Mouse (Mus musculus) right cerebral cortex, adult 18-20 months (tissue): ENCODE results near the gene Slc22a6.

ENCODE experiments used
- DNase-seq: peaks from one replicate; pipeline ENCODE4 v3.0.0; 2022; ENCODE audit warnings: mixed read lengths

The Slc22a6 gene

DNA sequence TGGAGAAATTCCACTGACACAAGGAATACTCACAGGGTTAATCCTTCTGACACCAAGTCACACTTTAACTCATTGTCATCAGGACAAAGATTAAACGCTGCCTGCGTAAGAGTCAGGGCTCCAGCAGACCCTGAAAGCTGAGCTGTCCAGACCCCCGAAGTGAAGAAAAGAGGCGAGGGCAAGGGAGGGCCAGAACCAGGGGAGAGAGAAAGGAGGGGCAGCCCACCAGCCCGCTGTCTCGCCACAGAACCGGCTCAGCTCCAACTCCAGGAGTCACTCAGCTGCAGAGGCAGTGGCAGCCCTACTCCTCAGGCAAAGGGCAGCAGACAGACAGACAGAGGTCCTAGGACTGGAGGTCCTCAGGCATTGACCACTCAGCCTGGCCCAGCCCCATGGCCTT, at the start of gene Slc22a6:
Gene Slc22a6, plus strand, starts transcription at position 136 of the 400 bp plus-strand sequence.
- DNase-seq: no peak

DNA sequence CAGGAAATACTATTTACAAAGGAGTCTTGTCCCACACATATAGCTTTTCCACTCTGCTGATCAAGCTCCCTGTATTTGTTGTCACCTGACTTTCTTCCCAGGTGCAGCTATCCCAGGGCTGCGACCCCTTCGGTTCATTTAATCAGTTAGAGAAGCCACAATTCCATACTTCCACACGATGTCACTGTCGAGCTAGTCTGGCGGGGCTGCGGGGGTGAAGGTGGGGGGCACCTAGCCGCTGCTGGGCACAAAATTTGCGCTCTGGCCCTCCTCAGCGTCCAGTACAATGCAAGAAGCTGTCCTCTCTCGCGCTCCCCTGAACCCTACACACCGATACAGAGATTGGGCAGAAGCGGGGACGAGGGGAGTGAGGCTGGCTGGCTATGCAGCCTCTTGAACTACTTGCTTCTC, 48.4 kb upstream of the Slc22a6 start:
- DNase-seq: peak; percentile 41

DNA sequence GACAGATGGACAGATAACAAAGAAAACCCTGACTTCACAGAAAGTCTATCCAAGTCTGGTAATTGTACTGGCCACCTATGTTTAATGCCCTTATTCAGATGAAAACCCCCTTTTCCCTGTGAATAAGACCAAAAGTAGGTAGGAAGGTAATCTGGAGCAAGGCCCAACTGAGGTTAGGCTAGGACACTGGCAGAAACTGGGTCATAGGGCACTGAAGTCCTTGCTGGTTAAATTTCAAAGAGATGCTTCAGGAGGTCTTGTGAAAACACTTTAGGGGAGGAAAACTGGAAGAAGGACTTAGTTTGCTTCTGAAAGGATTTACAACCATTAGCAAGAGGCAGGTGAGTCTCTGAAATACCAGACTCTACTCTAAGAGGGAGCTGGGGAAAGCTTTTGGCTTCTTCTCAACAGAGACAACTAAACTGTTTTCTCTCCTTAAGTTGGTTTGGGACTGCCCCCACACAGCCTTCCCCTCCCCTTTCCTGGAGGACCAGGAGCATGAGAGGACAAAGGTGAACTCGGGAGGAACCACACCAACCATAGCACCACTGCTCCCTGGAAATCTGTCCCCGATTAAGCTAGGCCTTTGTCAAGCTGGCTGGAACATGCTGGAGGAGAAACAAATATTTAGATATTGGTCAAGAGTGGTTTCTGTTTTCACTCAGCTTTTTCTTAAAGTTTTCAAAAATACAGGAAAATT, 47.3 kb upstream of the Slc22a6 start:
- no peak for DNase-seq

DNA sequence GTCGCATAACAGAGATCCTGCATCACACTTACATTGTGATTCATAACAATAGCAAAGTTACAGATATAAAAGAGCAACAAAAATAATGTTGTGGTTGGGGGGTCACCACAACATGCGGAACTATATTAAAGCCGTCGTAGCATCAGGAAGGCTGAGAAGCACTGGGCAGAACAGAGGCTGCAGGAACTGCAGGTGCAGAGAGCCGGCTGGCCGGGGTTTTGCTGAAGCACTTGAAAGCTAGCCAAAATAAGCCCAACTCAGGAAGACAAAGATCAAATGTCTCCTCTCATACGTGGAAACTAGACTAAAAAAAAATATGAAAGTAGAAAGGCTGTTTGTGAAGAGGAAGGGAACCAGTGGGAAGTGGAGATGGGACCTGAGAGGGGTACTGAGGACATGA, 46.1 kb upstream of the Slc22a6 start:
- DNase-seq: no peak

DNA sequence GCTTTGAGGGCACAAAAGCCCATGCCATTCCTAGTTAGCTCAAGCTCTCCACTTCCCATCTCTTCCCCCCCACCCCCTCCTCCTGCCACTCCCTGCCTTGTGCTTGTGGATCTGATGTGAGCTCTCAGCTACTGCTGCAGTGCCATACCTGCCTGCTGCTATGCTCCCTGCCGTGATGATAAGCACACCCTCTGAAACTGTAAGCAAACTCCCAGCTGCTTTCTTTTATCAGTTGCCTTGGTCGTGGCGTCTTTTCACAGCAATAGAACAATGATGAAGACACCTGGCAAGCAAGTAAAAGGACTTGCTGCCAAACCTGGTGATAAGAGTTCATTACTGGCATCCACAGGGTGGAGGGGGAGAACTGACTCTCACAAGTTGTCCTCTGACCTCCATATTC, 45.4 kb upstream of the Slc22a6 start:
- DNase-seq: no peak

DNA sequence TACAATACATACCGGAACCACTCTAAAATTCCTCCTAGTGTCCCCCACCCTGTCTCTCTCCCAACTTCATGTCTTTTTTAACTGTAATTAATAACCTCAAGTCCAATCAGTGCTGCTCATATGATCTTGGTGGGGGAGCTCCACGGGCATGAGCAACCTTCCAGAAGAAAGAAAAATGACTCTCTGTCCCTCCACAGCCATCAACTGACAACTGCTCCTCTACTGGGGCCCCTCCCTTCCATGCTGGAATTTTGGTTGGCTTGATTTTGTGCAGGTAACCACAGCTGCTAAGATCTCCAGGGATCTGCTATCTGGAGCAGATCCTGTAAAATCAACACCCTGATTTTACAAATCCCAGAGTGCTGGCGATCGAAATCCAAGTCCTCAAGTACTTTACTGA, 40.4 kb upstream of the Slc22a6 start:
- no peak for DNase-seq

DNA sequence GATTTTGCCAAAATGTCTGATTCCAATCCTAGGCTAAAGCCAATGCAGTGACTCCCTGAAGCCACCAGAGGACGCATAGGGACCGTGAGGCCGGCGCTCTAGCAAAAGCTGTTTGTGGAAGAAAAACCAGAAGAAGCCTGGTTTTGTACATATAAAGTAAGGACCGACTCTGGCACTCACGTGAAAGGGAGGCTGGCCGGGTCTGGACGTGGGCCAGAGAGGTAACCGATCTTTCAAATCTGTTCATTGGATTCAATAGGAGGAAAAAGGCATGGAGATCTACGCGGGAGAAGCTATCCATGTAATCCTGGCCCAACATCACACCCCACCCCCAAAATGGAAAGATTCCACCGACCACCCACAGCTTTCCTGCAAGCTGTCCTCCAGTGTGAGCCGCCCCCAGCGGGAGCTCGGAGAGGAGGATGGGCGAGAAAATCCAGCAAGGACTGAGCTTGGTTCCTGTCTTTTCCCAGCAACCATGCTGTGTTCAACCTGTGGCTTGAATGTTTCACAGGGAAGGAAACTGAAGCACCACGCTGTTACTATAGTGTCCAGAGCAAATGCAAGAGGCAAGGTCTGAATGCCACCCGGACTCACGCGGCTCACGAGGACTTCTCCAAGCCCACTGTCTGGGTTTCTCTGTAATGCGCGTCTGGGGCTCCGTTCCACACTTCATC, 39.4 kb upstream of the Slc22a6 start:
- peak; percentile 90 for DNase-seq

DNA sequence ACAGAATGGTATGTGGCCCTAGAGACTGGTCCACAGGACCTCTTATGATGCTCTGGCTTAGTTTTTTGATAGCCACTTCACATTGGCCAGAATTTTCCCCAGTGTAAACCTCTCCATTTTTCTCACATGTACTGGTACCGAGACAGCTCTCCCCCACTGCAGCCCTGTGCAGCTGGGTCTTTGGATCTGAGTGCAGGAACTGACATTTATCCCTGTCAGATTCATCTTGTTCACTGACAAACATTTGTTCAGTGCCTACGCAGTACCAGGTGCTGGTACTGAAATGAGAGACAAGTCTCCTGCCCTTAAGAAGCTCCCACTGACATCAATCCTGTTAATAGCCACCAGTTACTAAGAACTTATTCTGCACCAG, 38.9 kb upstream of the Slc22a6 start:
- peak; percentile 42 for DNase-seq

DNA sequence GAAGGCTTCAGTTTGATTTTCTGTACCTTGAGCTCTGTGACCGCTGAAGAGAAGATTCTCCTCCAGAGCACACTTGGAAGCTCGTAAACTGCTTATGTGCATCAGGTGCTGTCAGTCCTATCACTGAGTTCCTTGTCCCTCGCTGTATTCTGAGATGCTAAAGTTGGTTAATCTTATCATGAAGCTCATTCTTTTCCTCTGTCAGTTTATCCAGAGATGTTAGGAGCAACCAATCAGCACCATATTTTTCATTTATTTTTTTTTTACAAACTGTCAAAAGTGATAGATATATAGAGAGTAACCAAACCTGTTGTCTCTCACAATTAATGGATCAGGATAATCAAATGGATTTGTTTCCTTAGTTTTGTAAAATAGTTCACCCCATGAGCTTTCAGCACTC, 32.5 kb upstream of the Slc22a6 start:
- DNase-seq: no peak

DNA sequence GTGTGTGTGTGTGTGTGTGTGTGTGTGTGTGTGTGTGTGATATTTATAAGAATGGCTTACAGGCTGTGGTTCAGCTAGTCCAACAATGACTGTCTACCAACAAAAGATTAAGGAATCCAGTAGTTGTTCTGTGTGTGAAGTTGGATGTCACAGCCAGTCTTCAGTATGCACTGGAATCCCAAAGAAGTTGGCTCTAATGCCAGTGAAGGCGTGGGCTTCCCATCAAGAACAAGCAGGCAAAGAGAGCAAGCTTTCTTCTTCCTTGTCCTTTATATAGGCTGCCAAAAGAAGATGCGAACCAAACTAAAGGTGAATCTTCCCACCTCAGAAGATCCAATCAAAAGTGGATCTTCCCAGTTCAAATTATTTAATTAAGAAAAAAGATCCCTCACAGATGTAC, 31.9 kb upstream of the Slc22a6 start:
- no peak for DNase-seq

DNA sequence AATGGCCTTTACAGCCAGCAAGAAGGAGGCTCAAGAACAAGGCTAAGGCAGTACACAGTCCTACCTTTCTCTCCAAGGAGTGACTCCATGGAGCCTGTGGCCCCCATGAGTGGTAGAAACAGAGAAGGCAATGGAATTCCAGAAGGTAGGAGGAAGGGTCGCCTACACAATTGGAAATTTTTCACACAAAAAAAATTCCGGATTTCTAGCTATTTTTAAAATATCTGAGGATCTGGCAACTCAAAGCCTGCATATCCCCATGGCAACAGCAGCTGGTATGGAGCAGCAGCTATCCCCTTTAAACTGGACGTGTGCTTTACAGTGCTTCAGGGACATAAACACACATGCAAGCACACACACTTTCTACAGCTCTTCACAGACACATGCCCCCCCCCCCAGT, 31.5 kb upstream of the Slc22a6 start:
- DNase-seq: peak; percentile 63

DNA sequence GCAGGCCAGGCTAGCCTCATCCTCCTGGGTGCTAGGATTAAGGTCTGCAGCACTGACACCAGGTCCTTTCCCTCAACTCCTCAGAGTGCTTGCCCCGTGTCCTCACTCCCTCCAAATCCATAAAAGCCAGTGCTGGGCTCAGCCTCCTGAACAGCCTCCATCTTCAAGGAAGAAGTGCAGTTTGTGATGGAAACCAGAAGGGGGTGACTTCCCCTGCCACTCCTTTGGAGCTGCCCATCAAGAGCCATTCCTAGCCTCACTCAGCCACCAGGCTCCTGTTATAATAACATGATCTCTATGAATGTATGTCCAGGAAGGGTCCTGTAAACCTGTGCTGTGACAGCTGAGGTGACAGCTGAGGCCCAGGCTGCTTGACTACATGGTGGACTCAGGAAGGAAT, 30.5 kb upstream of the Slc22a6 start:
- DNase-seq: no peak

DNA sequence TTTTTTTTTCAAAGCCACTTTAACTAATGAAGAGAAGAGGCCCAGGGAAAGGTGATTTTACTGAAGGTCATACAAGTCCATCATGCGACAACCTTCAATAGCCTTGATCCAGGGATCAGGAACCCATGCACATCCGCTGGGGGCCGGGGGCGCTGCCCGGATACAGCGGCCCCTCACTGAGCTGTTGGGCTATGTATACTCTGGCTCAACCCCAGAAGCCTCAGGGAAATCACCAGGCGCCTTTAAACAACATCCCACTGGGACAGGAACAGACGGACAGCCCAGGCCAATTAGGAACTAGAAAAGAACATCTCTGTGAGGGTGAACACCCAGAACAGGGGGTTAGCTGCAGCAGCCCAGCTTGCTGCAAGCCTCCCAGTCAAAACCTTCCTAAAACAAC, 26.9 kb upstream of the Slc22a6 start, which contains the start of gene Slc22a8:
Gene Slc22a8, plus strand, starts transcription at position 301 of the 400 bp plus-strand sequence.
- DNase-seq: no peak

DNA sequence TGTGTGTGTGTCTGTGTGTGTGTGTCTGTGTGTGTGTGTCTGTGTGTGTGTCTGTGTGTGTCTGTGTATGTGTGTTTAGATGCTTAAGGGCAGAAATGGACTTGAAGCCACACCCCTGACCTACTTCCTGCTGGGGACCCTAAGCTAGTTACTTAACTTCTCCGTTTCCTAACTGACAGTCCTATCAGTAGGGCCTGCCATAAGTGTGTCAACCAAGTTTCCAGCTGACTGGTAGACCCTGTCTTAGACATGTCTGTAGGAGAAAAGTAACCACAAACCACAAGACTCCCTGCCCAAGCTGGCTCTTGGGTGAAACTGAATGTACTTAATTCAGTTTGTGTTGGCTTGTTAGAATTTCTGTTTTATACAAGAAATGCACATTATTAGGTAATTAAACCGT, 25.7 kb upstream of the Slc22a6 start:
- no peak for DNase-seq

DNA sequence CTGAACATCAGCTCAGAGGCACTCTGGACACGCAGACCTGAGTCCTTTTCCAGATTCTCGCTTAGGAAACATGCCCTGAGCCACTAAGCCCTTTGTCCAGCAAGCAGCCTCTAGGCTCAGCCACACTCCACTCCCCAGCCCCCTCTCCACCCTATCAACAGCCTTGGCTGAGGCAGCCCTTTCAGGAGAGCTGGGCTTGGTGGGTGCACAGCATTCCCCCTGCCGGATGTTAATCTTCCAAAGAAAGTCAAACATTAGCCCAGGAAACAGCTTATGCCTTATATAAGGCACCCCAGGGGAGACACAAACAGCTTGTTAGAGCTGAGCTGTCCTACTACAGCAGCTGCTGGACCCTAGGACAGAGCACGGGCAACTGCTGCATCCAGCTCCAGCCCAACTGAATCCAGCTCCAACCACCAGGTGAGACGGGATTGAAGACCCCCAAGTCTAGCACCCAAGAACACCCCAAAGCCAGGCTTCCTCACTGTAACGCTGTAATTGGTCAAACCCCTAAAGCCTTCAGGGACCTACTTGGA, 24.9 kb upstream of the Slc22a6 start:
- no peak for DNase-seq

DNA sequence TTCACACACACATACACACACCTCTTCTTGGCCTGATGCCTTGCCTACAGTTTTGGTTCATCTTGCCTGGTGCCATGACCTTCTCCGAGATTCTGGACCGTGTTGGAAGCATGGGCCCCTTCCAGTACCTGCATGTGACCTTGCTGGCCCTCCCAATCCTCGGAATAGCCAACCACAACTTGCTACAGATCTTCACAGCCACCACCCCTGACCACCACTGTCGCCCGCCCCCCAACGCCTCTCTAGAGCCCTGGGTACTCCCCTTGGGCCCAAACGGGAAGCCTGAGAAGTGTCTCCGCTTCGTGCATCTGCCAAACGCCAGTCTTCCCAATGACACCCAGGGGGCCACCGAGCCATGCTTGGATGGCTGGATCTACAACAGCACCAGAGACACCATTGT, 24.0 kb upstream of the Slc22a6 start:
- DNase-seq: no peak

DNA sequence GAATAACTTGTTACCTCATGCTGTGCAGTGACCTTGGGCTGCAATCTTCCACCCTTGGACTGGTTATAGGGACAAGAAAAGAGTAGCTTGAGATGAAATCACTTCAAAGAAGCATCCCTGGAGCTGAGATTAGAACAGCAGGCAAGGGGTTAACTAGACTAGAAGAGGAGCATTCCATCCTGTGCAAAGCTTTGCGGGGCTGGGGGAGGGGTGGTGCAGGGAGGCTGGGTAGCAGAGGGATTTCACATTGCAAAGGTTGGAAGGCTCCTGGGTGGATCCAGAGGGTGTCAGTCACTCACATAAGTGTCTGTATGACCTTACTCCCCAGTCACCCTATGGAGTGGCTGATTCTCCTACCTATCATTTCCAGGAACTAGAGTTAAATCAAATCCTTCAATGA, 23.3 kb upstream of the Slc22a6 start:
- DNase-seq: no peak

DNA sequence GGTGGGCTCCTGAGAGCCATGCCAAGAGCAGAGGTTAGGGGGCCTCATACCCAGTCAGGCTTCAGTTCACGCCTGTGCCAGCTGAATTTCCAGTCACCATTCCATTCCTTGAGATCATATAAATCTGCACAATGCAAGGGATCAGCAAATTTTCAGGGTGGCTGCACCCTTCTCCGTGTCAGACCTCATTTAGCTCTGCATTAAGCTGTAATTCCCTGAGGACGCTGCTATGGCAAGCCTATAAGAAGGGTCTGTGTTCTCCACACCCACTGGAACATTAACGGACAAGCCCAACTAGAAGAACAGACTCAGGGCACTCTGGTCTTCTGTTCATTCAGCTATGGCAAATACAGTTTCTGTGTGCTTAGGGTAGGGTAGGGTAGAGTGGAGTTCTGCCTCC, 20.6 kb upstream of the Slc22a6 start:
- no peak for DNase-seq

DNA sequence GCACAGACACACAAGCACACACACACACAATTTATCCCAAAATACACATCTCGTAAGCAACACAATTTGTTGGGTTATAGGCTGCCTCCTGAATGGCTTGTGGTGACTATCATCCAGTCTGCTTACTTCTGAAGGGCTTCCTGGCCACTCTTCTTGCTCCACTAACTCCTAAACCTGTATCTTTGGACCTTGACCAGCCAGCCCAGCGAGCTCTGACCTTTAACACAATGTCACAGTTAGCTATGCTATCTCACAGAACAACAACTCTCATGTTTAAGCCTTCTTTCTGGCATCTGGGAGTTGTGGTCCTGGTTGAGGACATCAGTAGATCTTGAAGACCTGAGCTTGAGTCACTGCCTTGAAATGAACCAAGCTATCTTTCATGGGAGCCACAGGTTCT, 18.6 kb upstream of the Slc22a6 start:
- no peak for DNase-seq

DNA sequence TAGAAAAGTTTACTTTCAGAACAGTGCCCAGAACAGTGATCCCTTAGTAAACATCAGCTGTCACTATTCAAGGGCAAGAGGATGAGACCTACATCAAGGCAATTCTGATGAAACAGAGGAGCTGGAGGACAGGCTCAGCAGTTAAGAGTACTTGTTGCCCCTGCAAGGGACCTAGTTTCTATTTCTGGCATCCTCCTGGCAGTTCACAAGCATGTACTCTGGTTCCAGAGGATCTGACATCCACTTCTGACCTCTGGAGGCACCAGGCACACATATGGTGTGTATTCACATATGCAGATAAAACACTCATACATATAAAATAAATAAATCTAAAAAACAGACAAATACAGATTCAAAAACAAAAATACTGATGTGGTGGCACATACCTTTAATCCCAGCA, 15.9 kb upstream of the Slc22a6 start:
- no peak for DNase-seq

DNA sequence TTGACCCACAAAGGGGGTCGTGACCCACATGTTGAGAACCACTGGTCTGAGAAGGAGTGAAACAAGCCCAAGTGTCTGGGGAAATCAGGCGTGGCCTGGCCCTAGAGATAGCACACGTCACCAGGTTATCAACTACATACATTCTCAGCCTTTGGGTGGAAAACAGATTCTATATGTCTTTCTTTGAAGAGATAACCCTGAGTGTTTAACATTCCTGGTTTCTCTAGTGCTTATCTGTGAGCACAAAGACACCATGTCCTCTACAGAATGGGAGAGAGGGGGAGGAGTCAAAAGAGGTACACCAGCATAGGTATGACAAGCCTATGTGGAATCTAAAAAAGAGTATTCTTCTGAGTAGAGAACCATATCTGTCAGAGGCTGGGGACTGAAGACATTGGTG, 14.9 kb upstream of the Slc22a6 start:
- DNase-seq: no peak

DNA sequence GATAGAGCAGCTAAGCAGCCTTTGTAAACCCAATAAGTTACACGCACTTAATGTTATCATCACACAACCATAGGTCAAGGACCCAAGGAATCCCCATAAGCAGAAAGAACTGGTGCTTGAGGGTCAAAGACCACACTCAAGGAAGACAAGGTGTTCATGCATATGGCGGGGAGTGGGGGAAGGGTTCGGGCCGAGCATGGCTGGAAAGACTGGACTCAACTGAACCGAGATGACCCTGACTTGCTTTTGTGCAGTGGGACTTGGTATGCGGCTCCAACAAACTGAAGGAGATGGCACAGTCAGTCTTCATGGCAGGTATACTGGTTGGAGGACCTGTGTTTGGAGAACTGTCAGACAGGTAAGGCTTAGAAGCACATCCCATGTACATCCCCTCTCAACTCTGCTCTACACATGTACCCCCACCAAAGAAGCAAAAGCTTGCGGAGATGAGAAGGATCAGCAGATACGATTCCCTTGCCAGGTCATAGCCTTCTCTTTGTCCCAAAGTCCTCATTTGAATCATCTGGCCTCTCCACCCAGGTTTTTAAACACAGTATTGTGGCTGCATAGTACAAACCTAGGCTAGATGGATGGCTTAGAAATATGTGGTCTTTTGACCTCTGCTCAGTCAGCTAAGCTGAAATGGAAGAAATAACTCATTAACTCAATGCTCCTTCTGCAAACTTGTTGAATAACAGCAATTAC, 13.2 kb upstream of the Slc22a6 start:
- DNase-seq: no peak

DNA sequence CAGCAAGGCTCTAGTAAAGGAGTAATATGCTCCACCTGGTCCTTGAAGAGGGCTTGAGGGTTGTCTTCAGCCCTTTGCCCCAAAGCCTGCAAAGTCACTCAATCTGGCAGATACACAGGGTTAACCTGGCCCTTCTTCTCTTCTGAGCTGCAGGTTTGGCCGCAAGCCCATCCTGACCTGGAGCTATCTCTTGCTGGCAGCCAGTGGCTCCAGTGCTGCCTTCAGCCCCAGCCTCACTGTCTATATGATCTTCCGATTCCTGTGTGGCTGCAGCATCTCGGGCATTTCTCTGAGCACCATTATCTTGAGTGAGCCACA, 12.6 kb upstream of the Slc22a6 start:
- DNase-seq: no peak
